Mouse (Mus musculus) C2C12 (cell line): ENCODE measurements around the gene Ccdc6. TPM values are rescaled to one million over a fixed set of nuclear protein-coding genes. Genes with fewer than 3 reads are reported as not detected.
A peak's percentile ranks its signal among the peaks of the same experiment; 100 is the strongest.

Source experiments
- H3K27me3 ChIP-seq: one replicate; pipeline ENCODE4 v1.6.1; 2011; ENCODE audit not compliant: control insufficient read depth, insufficient read depth, insufficient read length
- H3K36me3 ChIP-seq: one replicate; pipeline ENCODE4 v1.6.1; 2011; ENCODE audit not compliant: control insufficient read depth, insufficient read depth
- H3K4me3 ChIP-seq: one replicate; pipeline ENCODE4 v1.5.1; 2011; ENCODE audit warnings: mild to moderate bottlenecking, control low read depth; ENCODE audit not compliant: poor library complexity, insufficient read depth, severe bottlenecking
- H3K79me2 ChIP-seq: one replicate; pipeline ENCODE4 v1.6.1; 2011; ENCODE audit not compliant: control insufficient read depth, insufficient read depth
- H3K79me3 ChIP-seq: one replicate; pipeline ENCODE4 v1.6.1; 2011; ENCODE audit warnings: low read depth, control low read depth
- H3ac ChIP-seq: one replicate; pipeline ENCODE3; 2011; ENCODE audit warnings: low read depth; ENCODE audit not compliant: control insufficient read depth, insufficient read length
- CEBPB ChIP-seq: IDR thresholded peaks from one replicate; pipeline ENCODE4 v1.6.1; 2011; ENCODE audit warnings: low read depth, mild to moderate bottlenecking, control low read depth, moderate library complexity
- CTCF ChIP-seq: IDR thresholded peaks from one replicate; pipeline ENCODE4 v1.5.1; 2011; ENCODE audit not compliant: control insufficient read depth, insufficient read depth, insufficient read length
- FOSL1 ChIP-seq: IDR thresholded peaks from one replicate; pipeline ENCODE4 v1.8.0; 2011; ENCODE audit warnings: mild to moderate bottlenecking, low read length; ENCODE audit not compliant: poor library complexity, insufficient read depth, severe bottlenecking
- MAX ChIP-seq: IDR thresholded peaks from one replicate; pipeline ENCODE4 v1.6.1; 2011; ENCODE audit warnings: mild to moderate bottlenecking, control low read depth
- MYOD1 ChIP-seq: IDR thresholded peaks from one replicate; pipeline ENCODE4 v1.6.1; 2011; ENCODE audit warnings: low read depth; ENCODE audit not compliant: control insufficient read depth, insufficient read length
- MYOG ChIP-seq: IDR thresholded peaks from one replicate; pipeline ENCODE4 v1.6.1; 2011; ENCODE audit not compliant: control insufficient read depth, insufficient read length; ENCODE audit errors: extremely low read depth
- USF1 ChIP-seq: IDR thresholded peaks from one replicate; pipeline ENCODE4 v1.6.1; 2011; ENCODE audit warnings: low read depth, mild to moderate bottlenecking, control low read depth, moderate library complexity
- polyA plus RNA-seq: library from polyadenylated mRNA; unstranded; fragments of >200 nt; fragmentation: generic; extraction: Trizol; gene quantifications from one replicate; pipeline ENCODE4 v1.2.1, GENCODE M21; 2012; ENCODE audit warnings: missing spikeins

The Ccdc6 gene
- polyA plus RNA-seq, 1 experiment: 16.8 TPM

GRCm38 (mm10) chr10:70097291-70097901 is 475 bp downstream of the Ccdc6 start:
- Histone ChIP-seq H3K79me2 (peaks cover 53% of the 10 kb centered on the region), H3ac (peak overlapping the region; percentile 88), H3K4me3 (peak overlapping the region; percentile 89), H3K27me3 (no peaks in the 10 kb centered on the region), H3K79me3 (peaks cover 47% of the 10 kb centered on the region), H3K36me3 (peaks cover 8% of the 10 kb centered on the region)
- TF ChIP-seq MYOG (no peak), CTCF (no peak), FOSL1 (no peak), MAX (no peak), MYOD1 (no peak), CEBPB (no peak), USF1 (no peak)

DNA sequence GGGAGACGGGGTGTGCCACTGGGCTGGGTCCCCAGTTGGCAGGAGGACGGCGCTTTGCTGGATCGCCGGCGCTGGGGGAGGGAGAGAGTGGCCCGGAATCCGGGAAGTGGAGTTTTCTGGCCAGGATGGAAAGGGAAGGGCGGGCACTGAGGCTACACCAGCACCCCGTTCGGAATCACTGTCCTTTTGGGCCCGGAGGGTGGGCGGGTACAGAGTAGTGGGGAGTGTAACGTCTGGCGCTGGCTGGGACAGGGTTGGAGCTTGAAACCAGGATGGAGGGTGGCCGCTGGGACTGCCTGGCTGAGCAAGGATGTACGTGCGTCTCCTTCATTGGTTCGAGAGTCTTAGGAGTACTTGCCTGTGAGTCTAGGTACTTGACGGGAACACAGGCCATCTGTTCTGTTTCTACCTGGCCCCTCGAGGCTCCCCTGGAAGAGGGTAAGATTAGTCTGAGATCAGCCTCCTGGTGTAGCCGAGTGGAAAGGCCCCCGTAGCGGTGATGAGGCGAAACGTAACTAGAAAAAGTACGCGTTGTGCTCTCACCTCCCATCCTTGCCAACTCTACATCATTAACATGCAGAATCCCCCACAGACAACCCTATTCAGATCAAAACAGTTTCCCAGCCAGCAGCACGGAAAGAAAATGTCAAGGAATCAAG is 1.1 kb downstream of the Ccdc6 start:
- peaks cover 50% of the 10 kb centered on the region for H3K79me3 ChIP-seq
- H3K36me3 ChIP-seq: peaks cover 9% of the 10 kb centered on the region
- TF ChIP-seq FOSL1 (no peak), MYOD1 (no peak), MAX (no peak), MYOG (no peak), CTCF (no peak), USF1 (no peak), CEBPB (no peak)
- H3K27me3 ChIP-seq: no peaks in the 10 kb centered on the region
- H3K79me2 ChIP-seq: peaks cover 59% of the 10 kb centered on the region
- peak overlapping the region; percentile 88 for H3ac ChIP-seq
- H3K4me3 ChIP-seq: peak overlapping the region; percentile 89

- peaks cover 56% of the 10 kb centered on the region for H3K79me3 ChIP-seq
- peaks cover 11% of the 10 kb centered on the region for H3K36me3 ChIP-seq
Measured at GRCm38 (mm10) chr10:70098626-70099025, 1.7 kb downstream of the Ccdc6 start.

DNA sequence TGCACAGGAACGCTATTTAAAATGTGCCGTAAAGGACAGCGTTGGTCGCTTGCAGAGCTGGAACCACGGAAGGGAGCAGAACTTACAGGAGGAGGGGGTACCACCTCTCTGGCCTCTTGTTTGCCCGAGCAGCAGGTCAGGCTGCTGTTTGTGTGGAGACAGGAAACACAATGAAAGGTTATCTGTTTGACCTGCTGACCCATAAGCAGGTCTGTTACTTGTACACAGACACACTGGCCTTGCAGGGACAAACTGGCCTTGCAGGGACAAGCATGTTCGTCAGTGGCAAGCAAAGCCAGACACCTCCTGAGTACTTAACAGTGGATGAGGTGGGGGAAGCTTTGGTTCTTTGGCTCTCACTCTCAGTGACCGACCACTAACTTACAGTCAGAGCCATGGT is 2.1 kb downstream of the Ccdc6 start:
- H3K79me3 ChIP-seq: peaks cover 57% of the 10 kb centered on the region
- H3ac ChIP-seq: no peak overlapping the region
- H3K4me3 ChIP-seq: no peak overlapping the region
- TF ChIP-seq MAX (no peak), MYOG (no peak), CTCF (no peak), USF1 (no peak), MYOD1 (no peak), FOSL1 (no peak), CEBPB (no peak)
- H3K27me3 ChIP-seq: no peaks in the 10 kb centered on the region
- H3K36me3 ChIP-seq: peaks cover 11% of the 10 kb centered on the region
- peaks cover 69% of the 10 kb centered on the region for H3K79me2 ChIP-seq

More at GRCm38 (mm10) chr10:70098626-70099025, 1.7 kb downstream of the Ccdc6 start:
- no peak overlapping the region for H3ac ChIP-seq
- H3K4me3 ChIP-seq: peak overlapping the region; percentile 89
- TF ChIP-seq CTCF: no peak
- no peak for TF ChIP-seq FOSL1
- no peak for TF ChIP-seq MYOD1
- no peak for TF ChIP-seq MYOG
- TF ChIP-seq MAX: no peak
- TF ChIP-seq CEBPB: no peak
- no peak for TF ChIP-seq USF1
- H3K79me2 ChIP-seq: peaks cover 65% of the 10 kb centered on the region
- H3K27me3 ChIP-seq: no peaks in the 10 kb centered on the region

DNA sequence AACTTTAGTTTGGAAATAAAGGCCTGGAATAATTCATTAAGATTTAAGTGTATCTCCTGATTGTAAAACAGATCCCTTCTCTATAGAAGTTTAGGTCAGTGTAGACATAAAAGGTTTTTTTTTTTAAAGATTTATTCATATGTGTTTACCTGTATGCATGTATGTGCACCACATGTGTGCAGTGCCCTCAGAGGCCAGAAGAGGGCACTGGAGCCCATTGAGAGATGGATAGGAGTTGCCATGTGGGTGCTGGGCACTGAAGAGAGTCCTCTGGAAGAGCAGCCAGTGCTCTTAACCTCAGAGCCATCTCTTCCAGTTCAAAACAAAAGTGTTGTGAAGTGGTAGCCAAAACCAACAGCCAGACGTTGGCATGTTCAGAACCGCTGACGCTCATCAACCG is 5.2 kb downstream of the Ccdc6 start:
- Histone ChIP-seq H3K4me3 (no peak overlapping the region), H3K36me3 (peaks cover 25% of the 10 kb centered on the region), H3K27me3 (no peaks in the 10 kb centered on the region), H3ac (no peak overlapping the region), H3K79me3 (peaks cover 79% of the 10 kb centered on the region), H3K79me2 (peaks cover 99% of the 10 kb centered on the region)
- TF ChIP-seq CTCF (no peak), USF1 (no peak), MAX (no peak), MYOG (no peak), MYOD1 (no peak), FOSL1 (no peak), CEBPB (no peak)
